Mouse (Mus musculus) myocyte (in vitro differentiated cells): ENCODE results near the gene Zbtb21. TPM values are rescaled to one million over a fixed set of nuclear protein-coding genes. Genes with fewer than 3 reads are reported as not detected.

Experiments
- H3K27me3 ChIP-seq: one replicate; pipeline ENCODE4 v1.6.1; 2011; ENCODE audit not compliant: control insufficient read depth, insufficient read depth, insufficient read length
- H3K36me3 ChIP-seq: one replicate; pipeline ENCODE4 v1.6.1; 2011; ENCODE audit not compliant: control insufficient read depth, insufficient read depth
- H3K4me2 ChIP-seq: one replicate; pipeline ENCODE4 v1.6.1; 2011; ENCODE audit warnings: low read depth, control low read depth
- H3K4me3 ChIP-seq: one replicate; pipeline ENCODE4 v1.5.1; 2011; ENCODE audit warnings: mild to moderate bottlenecking, control low read depth, moderate library complexity
- H3K79me2 ChIP-seq: one replicate; pipeline ENCODE4 v1.6.1; 2011; ENCODE audit not compliant: control insufficient read depth, insufficient read depth
- H3ac ChIP-seq: one replicate; pipeline ENCODE4 v1.6.1; 2011; ENCODE audit not compliant: control insufficient read depth, insufficient read length
- CEBPB ChIP-seq: IDR thresholded peaks from 2 replicates; pipeline ENCODE4 v1.6.1; 2011; ENCODE audit warnings: mild to moderate bottlenecking, moderate library complexity; ENCODE audit not compliant: poor library complexity, insufficient read depth, severe bottlenecking
- E2F4 ChIP-seq: IDR thresholded peaks from one replicate; pipeline ENCODE4 v1.6.1; 2011; ENCODE audit warnings: mild to moderate bottlenecking, control low read depth, moderate library complexity; ENCODE audit not compliant: insufficient read depth
- MAX ChIP-seq: IDR thresholded peaks from one replicate; pipeline ENCODE4 v1.6.1; 2011; ENCODE audit warnings: low read depth, mild to moderate bottlenecking, control low read depth
- MYOD1 ChIP-seq, 3 experiments: IDR thresholded peaks; one replicate each; pipeline ENCODE4 v1.6.1; 2011; ENCODE audit warnings: control low read depth in 2 of 3, low read depth in 2 of 3, mild to moderate bottlenecking in 2 of 3, moderate library complexity in 1 of 3; ENCODE audit not compliant: insufficient read length in 2 of 3, control insufficient read depth in 1 of 3
- MYOG ChIP-seq, 3 experiments: IDR thresholded peaks; one replicate each; pipeline ENCODE4 v1.6.1; 2011; ENCODE audit warnings: control low read depth in 2 of 3, low read depth in 2 of 3, mild to moderate bottlenecking in 2 of 3; ENCODE audit not compliant: insufficient read length in 2 of 3, control insufficient read depth in 1 of 3, insufficient read depth in 1 of 3
- POLR2A ChIP-seq: IDR thresholded peaks from one replicate; pipeline ENCODE4 v1.6.1; 2011; ENCODE audit warnings: low read depth, mild to moderate bottlenecking, control low read depth, moderate library complexity; ENCODE audit not compliant: insufficient read length
- POLR2AphosphoS2 ChIP-seq: IDR thresholded peaks from one replicate; pipeline ENCODE4 v1.6.1; 2011; ENCODE audit warnings: low read depth, control low read depth; ENCODE audit not compliant: insufficient read length
- REST ChIP-seq: IDR thresholded peaks from one replicate; pipeline ENCODE4 v1.6.1; 2011; ENCODE audit warnings: mild to moderate bottlenecking, control low read depth, moderate library complexity; ENCODE audit not compliant: insufficient read depth, insufficient read length
- SRF ChIP-seq: IDR thresholded peaks from one replicate; pipeline ENCODE4 v1.6.1; 2011; ENCODE audit warnings: low read depth; ENCODE audit not compliant: control insufficient read depth, insufficient read length
- TCF12 ChIP-seq: IDR thresholded peaks from one replicate; pipeline ENCODE4 v1.6.1; 2011; ENCODE audit warnings: mild to moderate bottlenecking, control low read depth; ENCODE audit not compliant: poor library complexity, insufficient read depth, severe bottlenecking
- TCF3 ChIP-seq: IDR thresholded peaks from one replicate; pipeline ENCODE4 v1.6.1; 2011; ENCODE audit warnings: low read depth, control low read depth; ENCODE audit not compliant: insufficient read length
- USF1 ChIP-seq: IDR thresholded peaks from one replicate; pipeline ENCODE4 v1.6.1; 2011; ENCODE audit warnings: low read depth, mild to moderate bottlenecking, control low read depth, moderate library complexity
- polyA plus RNA-seq: library from polyadenylated mRNA; unstranded; fragments of >200 nt; fragmentation: generic; extraction: Trizol; gene quantifications from one replicate; pipeline ENCODE4 v1.2.1, GENCODE M21; 2012; ENCODE audit warnings: missing spikeins

Gene Zbtb21
- polyA plus RNA-seq, 1 experiment: 13.9 TPM

DNA sequence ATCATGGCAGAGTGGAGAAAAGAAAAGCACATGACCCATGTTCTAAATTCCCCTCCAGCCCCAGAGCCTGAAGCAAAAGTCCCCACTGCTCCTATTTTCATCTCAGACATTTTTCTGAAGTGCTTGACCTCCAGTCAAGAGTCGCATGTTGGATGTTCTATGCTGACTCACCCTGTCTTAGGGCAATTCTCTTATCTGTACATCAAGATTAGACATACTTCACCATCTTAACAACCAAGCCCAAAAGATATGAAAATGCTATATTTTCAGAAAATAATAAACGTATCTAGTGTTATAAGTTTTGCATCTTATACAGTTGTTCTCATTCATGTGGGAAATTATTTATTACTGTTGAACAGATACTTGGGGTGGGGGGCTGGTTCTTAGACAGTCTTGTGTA lies 36.7 kb downstream of the Zbtb21 start:
- Histone ChIP-seq H3K79me2 (no peaks in the 10 kb centered on the region), H3K36me3 (no peaks in the 10 kb centered on the region), H3K4me2 (no peak overlapping the region), H3K4me3 (no peak overlapping the region), H3K27me3 (no peaks in the 10 kb centered on the region), H3ac (no peak overlapping the region)
- TF ChIP-seq MAX (no peak), MYOG (IDR thresholded peaks at IDR 0.05; ENCODE audit: control insufficient read depth in 1 of 3, insufficient read depth in 1 of 3, insufficient read length in 2 of 3, low read depth in 2 of 3) (no peak), USF1 (no peak), REST (no peak), TCF12 (no peak), POLR2A (no peak), E2F4 (no peak), MYOD1 (IDR thresholded peaks at IDR 0.05; ENCODE audit: control insufficient read depth in 1 of 3, insufficient read length in 2 of 3, low read depth in 2 of 3) (no peak), POLR2AphosphoS2 (no peak), CEBPB (no peak), TCF3 (no peak), SRF (no peak)

- Histone ChIP-seq H3K4me3 (no peak overlapping the region), H3K27me3 (no peaks in the 10 kb centered on the region), H3ac (no peak overlapping the region), H3K4me2 (no peak overlapping the region), H3K36me3 (no peaks in the 10 kb centered on the region), H3K79me2 (no peaks in the 10 kb centered on the region)
- TF ChIP-seq USF1: no peak
Observed at GRCm38 (mm10) chr16:97923700-97924099, 38.7 kb downstream of the Zbtb21 start.

DNA sequence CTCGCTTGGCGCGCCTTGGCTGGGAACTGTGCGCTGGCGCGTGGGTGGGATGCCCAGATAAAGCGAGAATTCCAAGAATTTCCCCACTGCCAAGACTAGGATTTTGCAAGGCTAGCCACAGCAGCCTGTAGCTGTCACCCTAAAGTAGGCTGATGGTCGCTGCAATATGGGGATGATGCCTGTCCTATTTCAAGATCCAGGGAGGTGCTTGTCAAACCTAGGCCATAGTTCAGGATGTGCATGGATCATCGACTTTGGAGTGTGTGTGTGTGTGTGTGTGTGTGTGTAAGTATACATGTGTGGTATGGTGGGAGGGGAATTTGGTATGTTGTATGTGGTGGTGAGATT lies 39.7 kb downstream of the Zbtb21 start:
- Histone ChIP-seq H3K27me3 (no peaks in the 10 kb centered on the region), H3K36me3 (no peaks in the 10 kb centered on the region), H3K79me2 (no peaks in the 10 kb centered on the region), H3K4me2 (peak overlapping the region; percentile 95), H3K4me3 (peak overlapping the region; percentile 43), H3ac (peak overlapping the region; percentile 30)
- TF ChIP-seq E2F4 (no peak), POLR2AphosphoS2 (no peak), POLR2A (no peak), TCF3 (no peak), CEBPB (no peak), MYOG (IDR thresholded peaks at IDR 0.05; ENCODE audit: control insufficient read depth in 1 of 3, insufficient read depth in 1 of 3, insufficient read length in 2 of 3, low read depth in 2 of 3) (no peak), TCF12 (no peak), MYOD1 (IDR thresholded peaks at IDR 0.05; ENCODE audit: control insufficient read depth in 1 of 3, insufficient read length in 2 of 3, low read depth in 2 of 3) (no peak), MAX (no peak), SRF (no peak), REST (no peak), USF1 (no peak)

DNA sequence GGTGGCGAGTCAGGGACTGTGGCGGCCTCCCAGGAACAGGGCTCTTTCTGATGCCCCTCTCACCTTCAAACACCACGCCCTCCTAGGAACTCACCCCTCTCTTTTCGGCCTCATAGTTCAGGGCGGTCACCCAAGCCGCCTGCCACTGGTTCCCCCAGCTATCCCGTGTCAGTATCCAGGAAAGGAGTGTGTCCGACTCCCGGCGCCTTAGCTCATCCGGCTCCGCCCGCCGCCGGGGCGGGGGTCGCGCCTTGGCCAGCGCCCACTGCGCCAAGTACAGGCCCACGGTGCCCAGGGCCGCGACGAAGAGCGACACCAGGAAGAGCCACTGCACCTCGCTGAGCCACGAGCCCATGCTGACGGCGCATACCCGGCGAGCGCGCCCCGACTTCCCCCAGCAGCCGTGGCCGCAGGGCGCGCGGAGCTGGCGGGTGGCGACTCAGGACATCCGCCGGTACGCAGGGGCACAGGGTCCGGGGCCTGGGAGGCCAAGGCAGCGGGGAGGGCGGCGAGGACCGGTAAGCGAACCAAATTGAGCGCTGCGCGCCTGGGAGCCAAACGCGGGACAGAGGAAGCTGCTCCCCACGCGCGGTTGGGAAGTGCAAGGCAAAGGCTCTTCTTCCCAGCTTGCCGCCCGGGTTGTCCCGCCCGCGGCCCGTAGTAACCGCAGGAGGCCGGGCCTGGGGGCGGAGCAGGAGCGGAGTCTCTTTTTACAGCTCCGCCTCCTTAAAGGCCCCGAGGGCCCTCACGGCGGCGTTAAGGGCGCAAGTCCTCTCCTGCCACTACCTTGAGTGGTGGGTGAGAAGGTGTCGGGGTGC lies 40.3 kb downstream of the Zbtb21 start:
- Histone ChIP-seq H3ac (peak overlapping the region; percentile 30), H3K4me2 (peak overlapping the region; percentile 95), H3K27me3 (no peaks in the 10 kb centered on the region), H3K36me3 (no peaks in the 10 kb centered on the region), H3K4me3 (peak overlapping the region; percentile 43), H3K79me2 (no peaks in the 10 kb centered on the region)
- TF ChIP-seq SRF (peak; percentile 30), POLR2AphosphoS2 (peak; percentile 87), MYOG (IDR thresholded peaks at IDR 0.05; ENCODE audit: control insufficient read depth in 1 of 3, insufficient read depth in 1 of 3, insufficient read length in 2 of 3, low read depth in 2 of 3) (peak in 2 of 3 experiments; percentile 17 to 35), POLR2A (peak; percentile 87), REST (no peak)

DNA sequence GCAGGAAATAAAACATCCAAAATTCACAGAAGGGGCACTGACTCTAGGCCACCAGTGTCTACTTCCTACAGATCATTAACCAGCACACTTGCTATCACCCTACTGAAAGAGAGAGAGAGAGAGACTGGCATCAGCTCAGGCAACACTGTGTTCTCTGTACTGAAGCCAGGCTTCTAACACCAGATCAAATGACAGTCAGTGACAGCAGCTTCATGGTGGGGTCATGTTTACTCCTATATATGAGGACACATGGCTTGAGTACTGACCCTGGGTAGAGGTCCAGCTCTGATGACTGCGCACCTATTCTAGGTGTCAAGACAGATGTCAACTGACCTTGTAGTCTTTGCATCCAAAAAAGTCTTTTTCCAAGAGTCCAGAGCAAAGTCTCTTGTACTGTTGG lies 41.8 kb downstream of the Zbtb21 start:
- TF ChIP-seq CEBPB (no peak), MYOD1 (IDR thresholded peaks at IDR 0.05; ENCODE audit: control insufficient read depth in 1 of 3, insufficient read length in 2 of 3, low read depth in 2 of 3) (no peak), USF1 (no peak)
- H3K4me3 ChIP-seq: peak overlapping the region; percentile 43

More for the DNA sequence above, 41.8 kb downstream of the Zbtb21 start:
- no peak overlapping the region for H3ac ChIP-seq
- H3K79me2 ChIP-seq: no peaks in the 10 kb centered on the region
- H3K4me2 ChIP-seq: peak overlapping the region; percentile 1
- H3K27me3 ChIP-seq: no peaks in the 10 kb centered on the region
- no peaks in the 10 kb centered on the region for H3K36me3 ChIP-seq
